Mouse (Mus musculus) lung, adult 2 months (tissue): ENCODE results near the gene Hpgd.

Source experiments
- CTCF ChIP-seq: fragments of 200-500 bp; IDR thresholded peaks from 2 replicates; pipeline ENCODE4 v1.5.1; 2011; ENCODE audit warnings: mild to moderate bottlenecking, low read length, control low read depth; ENCODE audit not compliant: insufficient read depth
- POLR2A ChIP-seq: fragments of 200-500 bp; IDR thresholded peaks from 2 replicates; pipeline ENCODE4 v1.6.1; 2011; ENCODE audit warnings: low read depth, mild to moderate bottlenecking, control low read depth, low read length, borderline replicate concordance; ENCODE audit errors: extremely low read depth

GRCm38 (mm10) chr8:56275316-56275715 lies 19.1 kb upstream of the Hpgd start:
- TF ChIP-seq CTCF (no peak), POLR2A (no peak)
